Mouse (Mus musculus): ENCODE data around the gene Errfi1. TPM values are rescaled to one million over a fixed set of nuclear protein-coding genes. Genes with fewer than 3 reads are reported as not detected.

Gene Errfi1
- polyA plus RNA-seq, 1 experiment, result 47.6 TPM

- DNase-seq (ENCODE audit: low read depth), result no peak
These were observed 60.6 kb downstream of the Errfi1 start, which contains the start of the genes Park7 and Tnfrsf9 for GRCm38 (mm10) chr4:150914290-150914733. Gene Park7 (minus strand): TSS chr4:150914437. Gene Tnfrsf9 (plus strand): TSS chr4:150914562.

- no peak for DNase-seq (ENCODE audit: low read depth)
These were observed 61.6 kb downstream of the Errfi1 start for GRCm38 (mm10) chr4:150915181-150915906.

GRCm38 (mm10) chr4:150917336-150918027 lies 63.8 kb downstream of the Errfi1 start:
- no peak for DNase-seq (ENCODE audit: low read depth)

Other genes starting within 250 kb of the Errfi1 start
- gene Slc45a1, start 201.7 kb upstream of the Errfi1 start, polyA plus RNA-seq (2012; rRNA removed), result 0.84 and 1.6 TPM in 2 replicates
- gene Park7, start 60.5 kb downstream of the Errfi1 start, polyA plus RNA-seq (2012; rRNA removed), result 170 and 190 TPM in 2 replicates
- 0.27 and 0.57 TPM in 2 replicates for gene Tnfrsf9, start 60.6 kb downstream of the Errfi1 start, polyA plus RNA-seq (2012; rRNA removed)
- gene Uts2, start 143.2 kb downstream of the Errfi1 start, polyA plus RNA-seq (2012; rRNA removed), result not detected in 2 replicates
- 19.5 and 25.5 TPM in 2 replicates for gene Per3, start 190.7 kb downstream of the Errfi1 start, polyA plus RNA-seq (2012; rRNA removed)
- 48.3 and 62.1 TPM in 2 replicates for gene Vamp3, start 204.0 kb downstream of the Errfi1 start, polyA plus RNA-seq (2012; rRNA removed)
- not detected in 2 replicates for gene Gm13090, start 235.7 kb downstream of the Errfi1 start, polyA plus RNA-seq (2012; rRNA removed)

All from gonadal fat pad, adult 2 months (tissue).